Mouse (Mus musculus): ENCODE results near the gene Ddost. TPM values are rescaled to one million over a fixed set of nuclear protein-coding genes. Genes with fewer than 3 reads are reported as not detected.

The Ddost gene
- total RNA-seq (2021), result 10 to 100 TPM; 30.6 to 37.0 TPM
- long read RNA-seq, experiment 1, transcript Ddost-201 (11 exons, 2,120 nt), result major isoform, 74 of 113 reads
- long read RNA-seq, experiment 1, partial matches to known transcripts, result 35 of 113 reads
- long read RNA-seq, experiment 1, other reads (novel, unspliced or antisense), result 4 of 113 reads
- long read RNA-seq, experiment 2, transcript Ddost-201 (11 exons, 2,120 nt), result major isoform, 97 of 116 reads
- long read RNA-seq, experiment 2, partial matches to known transcripts, result 17 of 116 reads
- long read RNA-seq, experiment 2, other reads (novel, unspliced or antisense), result 2 of 116 reads

DNA sequence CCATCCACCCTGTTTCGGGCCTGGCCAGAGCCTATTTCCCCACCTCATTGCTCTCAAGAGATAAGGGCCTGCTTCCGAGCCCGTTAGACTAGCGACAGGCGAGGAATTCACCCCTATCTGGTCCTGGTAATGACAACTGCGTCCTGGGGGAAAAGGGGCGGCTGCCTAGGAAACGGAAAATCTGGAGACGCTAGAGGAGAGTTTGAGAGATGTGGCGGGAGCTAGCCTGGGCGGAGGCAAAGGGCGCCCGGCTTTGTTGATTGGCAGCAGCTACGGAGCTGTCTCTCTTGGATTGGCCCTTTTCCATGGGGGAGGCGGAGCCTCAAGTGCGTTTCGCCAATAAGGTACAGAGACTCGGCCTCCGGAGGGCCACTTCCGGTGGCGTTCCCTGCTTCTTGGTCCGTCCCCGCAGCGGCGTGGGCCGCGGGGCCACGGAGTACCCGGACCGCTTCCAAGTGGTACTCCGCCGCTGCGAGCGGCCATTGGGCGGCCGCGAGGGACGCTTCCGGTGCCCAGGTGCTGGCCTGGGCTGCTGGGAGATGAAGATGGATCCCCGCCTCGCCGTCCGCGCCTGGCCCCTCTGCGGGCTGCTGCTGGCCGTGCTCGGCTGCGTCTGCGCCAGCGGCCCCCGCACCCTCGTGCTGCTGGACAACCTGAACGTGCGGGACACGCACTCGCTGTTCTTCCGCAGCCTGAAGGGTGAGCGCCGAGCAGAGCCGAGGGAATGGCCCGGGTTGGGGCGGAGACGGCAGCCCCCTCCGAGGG is at the start of gene Ddost:
TSS of gene Ddost (plus strand) at position 391 of the 765 bp plus-strand sequence.
- DNase-seq, result peak; percentile 98

- DNase-seq, result no peak
Measured at GRCm38 (mm10) chr4:138257116-138257687, 47.3 kb upstream of the Ddost start.

GRCm38 (mm10) chr4:138258663-138259062 is 45.9 kb upstream of the Ddost start:
- DNase-seq, result no peak

DNA sequence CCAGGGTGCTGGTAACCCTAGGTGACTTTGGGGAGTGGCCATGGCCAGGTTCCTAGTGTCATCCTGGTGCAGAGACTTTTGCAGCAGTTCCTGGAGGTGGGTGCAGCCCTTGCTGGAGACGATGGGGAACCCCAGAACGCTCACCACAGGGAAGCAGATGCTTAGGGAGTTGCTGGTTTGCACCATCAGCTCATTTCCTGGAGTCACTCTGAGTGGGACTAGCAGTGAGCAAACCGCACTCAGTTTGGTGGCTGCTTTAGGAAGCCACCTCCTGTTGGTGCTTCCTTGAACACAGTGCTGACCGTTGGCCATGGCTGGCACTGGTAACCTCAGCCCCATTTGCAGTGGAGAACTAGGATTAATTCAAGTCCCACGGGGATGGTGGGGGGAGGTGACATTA is 45.0 kb upstream of the Ddost start:
- no peak for DNase-seq

- peak; percentile 73 for DNase-seq
Measured at GRCm38 (mm10) chr4:138261843-138262681, 42.5 kb upstream of the Ddost start.

DNA sequence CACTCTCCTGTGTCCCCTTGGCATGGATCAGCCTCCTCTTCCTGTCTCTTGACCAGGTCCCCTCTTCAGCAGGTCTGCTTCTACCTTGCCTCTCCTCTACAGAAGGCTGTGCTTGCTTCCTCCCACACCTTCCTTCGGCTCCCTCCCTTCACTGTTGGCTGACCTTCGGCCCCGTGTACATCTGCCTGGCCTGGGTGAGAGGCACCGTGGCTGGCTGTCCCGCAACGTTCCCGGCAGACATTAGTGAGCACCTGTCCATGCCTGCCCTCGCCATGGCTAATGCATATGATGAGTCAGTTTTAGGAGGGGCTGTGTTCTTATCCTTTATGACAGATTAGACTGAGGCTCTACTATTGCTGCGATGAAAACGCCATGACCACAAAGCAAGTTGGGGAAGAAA is 36.7 kb upstream of the Ddost start:
- DNase-seq, result no peak

DNA sequence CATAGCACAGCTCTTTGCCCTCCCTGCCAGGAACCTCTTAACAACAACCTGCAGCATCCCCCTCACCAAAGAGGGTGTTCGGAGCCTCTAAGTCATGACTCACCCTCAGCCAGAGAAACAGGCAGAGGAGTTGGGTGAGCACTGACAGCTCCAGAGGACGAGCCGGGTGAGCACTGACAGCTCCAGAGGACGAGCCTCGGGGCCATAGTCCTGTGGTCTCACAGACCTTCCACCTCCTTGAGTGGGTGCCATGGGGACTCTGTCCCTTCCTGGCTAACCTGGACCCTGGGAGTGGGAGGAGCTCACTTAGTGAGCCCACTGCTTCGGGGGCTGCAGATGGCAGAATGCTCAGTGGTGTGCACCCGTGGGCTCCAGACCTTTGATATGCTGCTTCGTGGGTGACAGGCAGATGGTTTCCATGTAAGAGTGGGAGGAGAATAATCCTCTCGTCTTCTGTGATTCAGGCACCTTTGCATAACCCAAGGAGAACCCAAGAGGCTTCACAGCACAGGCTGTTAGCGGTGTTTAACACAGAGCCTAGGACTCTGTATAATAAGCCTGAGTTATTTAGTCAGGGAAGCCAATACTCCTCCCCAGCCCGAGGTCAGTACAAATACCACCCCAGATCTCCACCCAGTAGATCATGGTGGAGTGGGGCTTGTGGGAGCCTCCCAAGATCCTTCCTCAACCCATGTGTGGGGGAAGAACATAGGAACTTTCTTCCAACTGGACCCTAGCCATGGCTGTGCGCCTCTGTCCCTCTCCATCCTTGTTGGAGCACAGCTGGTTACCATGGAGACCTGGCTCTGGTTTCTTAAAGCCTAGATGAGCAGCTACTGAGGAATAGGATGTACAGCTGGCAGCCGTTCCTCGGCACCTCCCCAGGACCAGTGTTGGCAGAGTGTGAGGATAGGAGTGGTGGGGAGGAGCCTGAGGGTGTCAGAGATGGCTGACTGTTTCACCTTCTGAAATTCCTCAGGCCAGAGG is 32.2 kb upstream of the Ddost start:
- DNase-seq, result peak; percentile 22

DNA sequence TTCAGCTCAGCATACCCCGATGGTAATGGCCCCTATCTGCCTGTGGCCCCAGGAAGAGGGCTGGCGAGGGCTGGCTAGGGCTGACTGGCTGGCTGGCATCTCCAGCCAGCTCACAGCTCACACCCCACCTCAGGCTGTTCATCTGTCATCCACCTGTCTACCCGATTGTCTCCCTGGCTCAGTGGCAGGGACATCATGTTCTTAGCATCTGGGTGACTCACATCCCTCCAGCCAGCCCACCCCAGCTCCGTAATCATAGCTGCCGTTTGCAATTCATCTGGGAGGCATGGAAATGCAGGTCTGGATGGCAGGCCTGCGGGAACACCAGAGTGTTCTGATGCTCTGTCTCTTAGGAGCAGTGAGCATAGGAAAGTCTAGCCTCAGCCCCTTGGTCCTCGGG is 26.2 kb upstream of the Ddost start:
- no peak for DNase-seq

DNA sequence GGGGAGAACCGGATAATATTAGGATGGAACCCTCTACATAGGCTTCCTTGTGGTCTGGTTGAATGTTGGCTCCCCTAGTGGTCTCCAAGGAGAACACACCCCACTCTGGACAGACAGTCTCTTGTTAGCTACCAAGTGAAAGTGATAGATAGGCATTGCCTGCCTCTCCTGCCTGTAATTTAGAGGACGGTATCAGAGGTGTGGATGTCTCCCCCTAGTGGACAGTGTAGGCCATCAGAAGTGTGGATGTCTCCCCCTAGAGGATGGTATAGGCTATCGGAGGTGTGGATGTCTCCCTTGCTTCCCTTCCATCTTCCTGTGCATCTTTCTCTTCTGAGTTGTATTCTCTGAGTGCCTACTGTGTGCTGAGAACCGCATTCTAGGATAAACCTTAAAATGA is 21.7 kb upstream of the Ddost start:
- no peak for DNase-seq

GRCm38 (mm10) chr4:138286411-138286810 is 18.1 kb upstream of the Ddost start:
- DNase-seq, result no peak

GRCm38 (mm10) chr4:138288691-138289090 is 15.8 kb upstream of the Ddost start:
- no peak for DNase-seq

- DNase-seq, result no peak
Measured at GRCm38 (mm10) chr4:138292028-138292427, 12.5 kb upstream of the Ddost start.

- DNase-seq, result no peak
Measured at GRCm38 (mm10) chr4:138293261-138293948, 11.1 kb upstream of the Ddost start.

GRCm38 (mm10) chr4:138293949-138294550 is 10.5 kb upstream of the Ddost start:
- DNase-seq, result no peak

- DNase-seq, result no peak
Measured at GRCm38 (mm10) chr4:138301271-138301780, 3.2 kb upstream of the Ddost start.

GRCm38 (mm10) chr4:138303011-138303410 is 1.5 kb upstream of the Ddost start:
- DNase-seq, result no peak

GRCm38 (mm10) chr4:138303742-138304141 is 788 bp upstream of the Ddost start:
- DNase-seq, result no peak

DNA sequence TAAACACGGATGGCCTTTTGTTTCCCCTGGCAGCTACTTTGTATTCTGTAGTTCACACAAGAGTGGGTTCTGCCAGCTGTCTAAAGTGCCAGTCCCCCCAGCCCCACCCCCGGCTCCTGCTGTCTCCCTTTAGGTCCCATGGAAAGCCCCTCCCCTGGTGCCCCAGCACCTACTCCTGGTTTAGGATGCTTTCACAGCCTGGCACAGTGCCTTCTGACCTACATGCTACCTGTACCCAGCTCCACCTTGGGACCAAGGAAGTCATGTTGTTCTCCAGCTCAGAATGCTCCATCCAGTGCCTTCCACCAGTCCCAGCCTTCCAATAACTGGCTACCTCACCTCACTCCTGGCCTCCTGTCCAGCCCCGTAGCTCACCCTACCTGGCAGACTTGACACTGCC is 2.5 kb downstream of the Ddost start:
- no peak for DNase-seq

DNA sequence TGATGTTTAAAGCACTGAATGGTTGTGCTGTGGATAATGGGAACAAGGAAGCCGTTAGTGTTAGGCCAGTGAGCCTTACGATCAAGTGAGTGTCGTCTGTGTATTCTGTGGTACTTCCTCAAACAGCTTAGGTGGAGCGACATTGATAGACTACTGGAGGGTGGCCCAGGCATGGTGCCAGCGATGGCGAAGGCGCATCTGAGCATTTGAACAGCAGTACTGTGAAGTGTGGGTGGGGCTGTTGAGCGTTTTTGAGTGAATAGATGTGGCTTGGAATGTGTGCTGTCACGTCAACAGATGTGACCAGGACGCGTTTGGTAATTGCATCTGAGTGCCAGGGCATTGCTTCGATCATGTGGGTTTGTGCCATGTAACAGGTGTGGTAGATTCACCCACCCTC is 3.2 kb downstream of the Ddost start:
- no peak for DNase-seq

All from gastrocnemius, postnatal 25 days (tissue).